Mouse (Mus musculus) colon, adult 2 months (tissue): ENCODE measurements around the gene Sipa1. TPM values are rescaled to one million over a fixed set of nuclear protein-coding genes. Genes with fewer than 3 reads are reported as not detected.

Source experiments
- polyA plus RNA-seq: library from polyadenylated mRNA; depleted of rRNA; stranded (reverse); fragments of >200 nt; gene quantifications from 2 replicates; pipeline ENCODE4 v1.2.3, GENCODE M21; 2012; rRNA removed

The Sipa1 gene
- polyA plus RNA-seq, result 52.0 and 56.1 TPM in 2 replicates

DNA sequence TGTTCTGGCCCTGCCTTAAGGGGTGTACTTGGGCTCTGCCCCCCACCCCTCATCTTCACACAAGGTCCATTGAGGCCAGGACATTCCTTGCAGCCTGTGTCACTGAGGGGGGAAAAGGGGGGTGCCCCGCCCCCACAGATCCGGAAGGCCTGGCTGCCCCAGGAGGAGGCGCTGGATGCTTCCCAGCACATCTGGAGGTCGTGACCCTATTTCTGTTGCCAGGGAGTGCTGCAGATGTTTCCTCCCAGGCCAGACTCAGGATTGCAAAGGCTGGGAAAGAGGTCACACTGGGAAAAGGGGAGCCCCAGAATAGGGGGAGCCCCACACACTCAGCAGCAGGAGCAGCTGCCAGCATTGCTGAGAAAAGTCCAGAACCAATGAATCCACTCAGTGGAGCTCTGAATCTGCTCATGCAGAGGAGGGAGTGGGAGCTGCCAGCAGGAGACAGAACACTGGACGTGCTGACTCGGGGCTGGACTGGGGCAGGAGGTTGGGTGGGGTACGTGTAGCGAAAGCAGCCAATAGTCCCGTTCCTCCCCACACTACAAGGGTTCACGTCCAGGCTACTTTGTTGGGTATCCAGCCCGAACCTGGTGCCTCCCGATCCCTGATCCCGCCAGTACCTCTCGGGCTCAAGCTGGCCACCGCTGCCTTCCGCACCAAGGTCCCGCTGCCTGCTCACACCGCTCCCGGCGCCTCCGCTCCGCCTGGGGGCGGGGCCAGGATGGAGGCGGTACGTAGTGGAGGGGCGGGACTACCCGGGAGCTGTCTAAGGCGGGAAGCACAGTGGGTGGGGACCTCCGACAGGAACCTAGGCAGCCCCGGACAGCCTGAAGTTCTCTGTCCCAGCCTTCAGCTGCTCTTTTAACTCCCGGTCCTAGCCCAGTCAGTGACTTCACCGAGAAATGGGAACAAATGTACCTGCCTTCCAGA is at the start of gene Sipa1:
Sipa1 (minus strand) TSS at position 727 of the 933 bp plus-strand sequence.

DNA sequence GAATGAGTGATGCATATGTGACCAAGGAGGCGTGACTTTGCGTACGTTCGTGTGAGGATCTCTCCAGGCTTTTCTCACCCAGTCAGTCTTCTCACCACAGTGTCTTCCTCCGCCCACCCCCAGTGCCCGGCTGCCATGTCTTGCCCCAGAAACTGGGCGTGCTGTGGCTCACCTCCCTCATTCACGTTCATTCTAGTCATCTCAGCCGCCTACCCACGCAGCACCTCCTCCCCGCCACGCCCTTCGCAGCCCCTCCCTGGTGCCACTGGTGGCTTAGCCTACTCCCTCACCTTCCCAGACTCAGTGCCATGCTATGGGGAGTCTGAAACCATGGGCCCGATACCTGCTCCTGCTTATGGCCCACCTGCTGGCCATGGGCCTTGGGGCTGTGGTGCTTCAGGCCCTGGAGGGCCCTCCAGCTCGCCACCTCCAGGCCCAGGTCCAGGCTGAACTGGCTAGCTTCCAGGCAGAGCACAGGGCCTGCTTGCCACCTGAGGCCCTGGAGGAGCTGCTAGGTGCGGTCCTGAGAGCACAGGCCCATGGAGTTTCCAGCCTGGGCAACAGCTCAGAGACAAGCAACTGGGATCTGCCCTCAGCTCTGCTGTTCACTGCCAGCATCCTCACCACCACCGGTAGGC is 40.8 kb upstream of the Sipa1 start, which contains the start of gene Kcnk7:
Kcnk7 (plus strand) TSS at position 205 of the 638 bp plus-strand sequence.

DNA sequence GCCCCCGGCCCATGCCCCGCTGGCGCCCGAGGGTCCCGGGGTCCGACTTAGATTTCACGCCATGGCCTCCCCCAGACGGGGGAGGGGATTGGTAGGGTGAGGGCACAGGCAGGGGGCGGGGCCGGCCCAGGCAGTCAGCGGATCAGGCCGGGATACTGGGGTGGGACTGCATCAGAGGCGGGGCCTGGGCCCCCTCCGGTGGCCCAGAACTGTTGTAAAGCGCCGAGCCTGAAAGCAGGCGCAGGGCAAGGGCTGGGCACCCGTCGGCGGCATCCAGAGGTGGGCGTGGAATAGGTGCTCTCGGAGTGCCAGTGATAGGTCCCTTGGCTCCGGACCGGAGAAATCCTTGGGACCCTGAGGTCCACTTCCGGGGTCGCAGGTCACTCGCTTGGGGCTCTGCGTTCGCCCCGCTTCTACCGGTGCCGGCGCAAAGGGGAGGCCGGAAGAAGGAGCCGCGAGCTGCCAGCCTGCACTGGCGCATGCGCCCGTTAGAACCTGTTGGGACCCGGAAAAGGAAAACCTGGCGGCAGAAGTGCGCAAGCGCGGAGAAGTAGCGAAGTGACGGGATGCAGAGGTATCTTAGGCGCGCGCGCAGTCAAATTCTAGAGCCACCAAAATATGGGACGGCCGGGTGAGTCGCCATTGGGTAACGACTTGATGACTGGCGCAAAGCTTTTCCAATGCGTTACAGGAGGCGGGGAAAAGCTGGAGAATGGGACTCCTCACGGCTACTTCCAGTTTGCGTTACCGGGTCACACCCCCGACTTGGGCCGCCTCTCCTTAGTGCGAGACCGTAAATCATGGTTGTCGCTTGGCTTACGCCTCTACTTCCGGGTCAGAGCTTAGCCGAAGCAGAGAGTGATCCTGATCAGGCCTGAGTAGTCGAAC is 24.9 kb upstream of the Sipa1 start, which contains the start of the genes Map3k11 and Pcnx3:
Map3k11 (plus strand) TSS at position 543 of the 888 bp plus-strand sequence.
Pcnx3 (minus strand) TSS at position 709 of the 888 bp plus-strand sequence.

DNA sequence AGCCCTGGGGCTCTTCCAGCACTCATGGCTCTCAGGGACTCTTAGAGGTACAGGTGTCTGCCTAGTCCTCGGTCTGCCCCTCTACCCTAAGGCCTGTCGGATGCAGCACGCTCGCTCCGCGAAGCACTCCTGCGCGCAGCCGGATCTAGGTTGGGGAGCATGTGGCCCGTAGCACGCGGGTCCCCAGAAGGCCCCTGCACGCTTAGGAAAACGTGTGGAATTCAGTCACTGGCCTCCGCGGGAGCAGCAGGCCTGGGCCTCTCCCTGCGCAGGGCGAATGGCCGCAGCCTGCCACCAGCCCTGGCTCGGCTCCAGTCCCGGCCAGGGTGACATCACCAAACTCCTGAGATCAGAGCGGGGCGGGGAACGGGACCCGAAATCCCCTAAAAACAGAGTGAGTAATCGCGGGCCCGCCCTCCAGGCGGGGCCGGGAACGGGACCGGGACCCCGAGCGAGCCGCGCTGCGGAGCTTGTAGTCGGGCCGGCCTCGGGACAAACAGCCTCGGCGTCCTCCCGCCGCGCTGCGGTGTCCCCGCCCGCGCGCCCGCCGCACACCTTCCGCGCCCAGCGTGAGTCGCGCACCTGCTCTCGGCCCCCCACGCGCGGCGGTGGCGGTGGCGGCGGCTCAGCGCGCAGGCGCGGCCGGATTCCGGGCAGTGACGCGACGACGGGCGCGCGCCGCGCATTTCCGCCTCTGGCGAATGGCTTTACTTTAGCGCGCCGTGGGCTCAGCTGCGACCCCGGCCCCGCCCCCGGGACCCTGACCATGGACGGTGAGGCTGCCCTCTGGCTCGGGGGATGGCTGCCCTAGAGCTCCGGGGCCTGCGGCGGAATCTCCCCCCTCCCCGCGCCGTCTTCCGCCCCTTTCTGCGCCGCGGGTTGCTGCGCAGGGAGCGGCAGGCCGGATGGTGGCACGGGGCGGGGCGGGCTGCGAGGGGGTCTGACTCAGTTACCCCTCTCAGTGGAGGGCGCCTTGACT is 26.1 kb downstream of the Sipa1 start, which contains the start of gene Rela:
Rela (plus strand) TSS at position 415 of the 979 bp plus-strand sequence.

DNA sequence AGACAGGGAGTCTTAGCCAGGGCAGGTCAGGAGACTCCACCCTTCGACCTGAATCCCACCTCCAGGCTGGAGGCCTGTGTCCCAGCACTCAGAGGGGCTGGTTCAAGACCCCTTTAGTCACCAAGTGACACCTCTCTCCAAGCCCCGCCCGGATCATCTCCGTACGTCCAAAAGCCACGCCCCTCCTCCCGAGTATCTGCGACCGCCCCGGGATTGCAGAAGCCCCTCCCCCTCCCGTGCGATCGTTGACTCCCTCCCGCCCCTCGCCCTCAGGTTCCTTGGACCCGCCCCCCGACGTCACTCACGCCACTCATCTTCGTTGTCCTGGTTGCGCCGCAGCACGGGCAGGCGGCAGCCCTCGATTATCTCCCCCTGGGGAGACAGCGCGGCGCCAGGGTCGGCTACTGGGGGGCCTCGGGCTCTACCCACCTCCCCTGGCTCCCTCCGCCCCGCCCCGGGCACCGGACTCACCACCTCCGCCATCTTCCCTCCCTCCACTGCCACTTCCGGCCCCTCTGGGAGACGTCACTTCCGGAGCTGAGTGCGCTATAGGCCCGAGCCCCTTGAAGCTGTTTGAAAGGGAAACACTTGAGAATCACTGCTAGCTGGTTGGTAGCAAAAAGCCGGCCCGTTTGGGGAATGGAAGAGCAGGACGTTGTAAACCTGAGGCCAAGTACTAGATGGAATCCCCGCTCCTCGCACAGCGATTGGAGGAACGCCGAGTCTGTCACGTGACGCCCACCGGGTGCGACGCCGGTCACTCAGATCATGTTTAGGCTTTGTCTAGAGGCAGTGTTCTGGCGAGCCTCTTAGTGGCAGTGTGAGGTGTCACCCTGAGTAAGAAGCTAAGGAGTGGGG is 53.7 kb downstream of the Sipa1 start, which contains the start of gene Kat5:
Kat5 (minus strand) TSS at position 691 of the 858 bp plus-strand sequence.

DNA sequence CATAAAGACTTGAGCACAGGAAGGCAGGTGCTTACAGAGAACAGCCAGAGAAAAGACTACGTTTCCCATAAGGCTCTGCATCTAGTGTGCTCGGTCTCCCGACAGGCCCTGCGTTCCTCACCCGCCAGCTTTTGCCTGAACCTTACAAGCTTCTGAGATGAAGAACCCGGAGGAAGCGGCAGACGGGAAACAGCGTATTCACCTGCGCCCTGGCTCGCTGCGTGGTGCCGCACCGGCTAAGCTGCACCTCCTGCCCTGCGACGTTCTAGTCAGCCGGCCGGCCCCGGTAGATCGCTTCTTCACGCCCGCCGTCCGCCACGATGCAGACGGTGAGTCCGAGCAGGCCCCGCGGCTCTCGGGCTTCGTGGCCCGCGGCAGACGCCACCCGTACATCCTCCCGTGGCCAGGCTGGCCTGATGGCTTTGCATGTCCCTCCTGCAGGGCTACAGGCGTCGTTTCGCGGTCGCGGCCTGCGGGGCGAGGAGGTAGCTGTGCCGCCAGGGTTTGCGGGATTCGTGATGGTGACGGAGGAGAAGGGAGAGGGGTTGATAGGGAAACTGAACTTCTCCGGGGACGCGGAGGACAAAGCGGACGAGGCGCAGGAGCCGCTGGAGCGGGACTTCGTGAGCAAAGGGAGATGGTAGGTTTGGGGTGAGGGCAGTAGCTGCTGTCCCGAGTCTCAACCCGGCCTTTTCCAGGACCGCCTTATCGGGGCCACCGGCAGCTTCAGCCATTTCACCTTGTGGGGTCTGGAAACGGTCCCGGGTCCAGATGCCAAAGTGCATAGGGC is 61.6 kb downstream of the Sipa1 start, which contains the start of gene Rnaseh2c:
Rnaseh2c (plus strand) TSS at position 122 of the 790 bp plus-strand sequence.

Other genes with a start within 250 kb of the Sipa1 start
- gene Drap1, start 238.7 kb downstream of the Sipa1 start, polyA plus RNA-seq, result 95.7 and 96.8 TPM in 2 replicates
- gene AI837181, start 238.6 kb downstream of the Sipa1 start, polyA plus RNA-seq, result 85.1 and 96.6 TPM in 2 replicates
- gene Fosl1, start 216.2 kb downstream of the Sipa1 start, polyA plus RNA-seq, result 1.3 and 4.0 TPM in 2 replicates
- gene Ccdc85b, start 205.8 kb downstream of the Sipa1 start, polyA plus RNA-seq, result 10.3 and 10.6 TPM in 2 replicates
- gene Fibp, start 203.1 kb downstream of the Sipa1 start, polyA plus RNA-seq, result 124 and 150 TPM in 2 replicates
- gene Ctsw, start 195.2 kb downstream of the Sipa1 start, polyA plus RNA-seq, result 2.0 and 3.5 TPM in 2 replicates
- gene Efemp2, start 189.8 kb downstream of the Sipa1 start, polyA plus RNA-seq, result 52.6 and 58.6 TPM in 2 replicates
- 31.9 and 38.6 TPM in 2 replicates for gene Mus81, start 175.3 kb downstream of the Sipa1 start, polyA plus RNA-seq
- gene Cfl1, start 173.3 kb downstream of the Sipa1 start, polyA plus RNA-seq, result 350 and 446 TPM in 2 replicates
- gene 1700020D05Rik, start 159.9 kb downstream of the Sipa1 start, polyA plus RNA-seq, result 0.30 and 0.34 TPM in 2 replicates
- gene Snx32, start 153.2 kb downstream of the Sipa1 start, polyA plus RNA-seq, result 4.2 and 4.4 TPM in 2 replicates
- 23.0 and 29.1 TPM in 2 replicates for gene Ovol1, start 103.1 kb downstream of the Sipa1 start, polyA plus RNA-seq
- gene Ap5b1, start 95.7 kb downstream of the Sipa1 start, polyA plus RNA-seq, result 18.2 and 20.7 TPM in 2 replicates
- gene Rnaseh2c, start 61.8 kb downstream of the Sipa1 start, polyA plus RNA-seq, result 40.4 and 56.8 TPM in 2 replicates
- gene Kat5, start 53.5 kb downstream of the Sipa1 start, polyA plus RNA-seq, result 45.6 and 50.6 TPM in 2 replicates
- gene Rela, start 26.2 kb downstream of the Sipa1 start, polyA plus RNA-seq, result 61.1 and 66.8 TPM in 2 replicates
- gene Map3k11, start 25.0 kb upstream of the Sipa1 start, polyA plus RNA-seq, result 116 and 122 TPM in 2 replicates
- 206 and 220 TPM in 2 replicates for gene Pcnx3, start 25.2 kb upstream of the Sipa1 start, polyA plus RNA-seq
- 0.90 and 1.1 TPM in 2 replicates for gene Kcnk7, start 40.7 kb upstream of the Sipa1 start, polyA plus RNA-seq
- gene Ehbp1l1, start 62.6 kb upstream of the Sipa1 start, polyA plus RNA-seq, result 82.2 and 84.7 TPM in 2 replicates
- 138 and 150 TPM in 2 replicates for gene Fam89b, start 65.9 kb upstream of the Sipa1 start, polyA plus RNA-seq
- 63.8 and 65.6 TPM in 2 replicates for gene Ltbp3, start 77.2 kb upstream of the Sipa1 start, polyA plus RNA-seq
- gene Scyl1, start 107.7 kb upstream of the Sipa1 start, polyA plus RNA-seq, result 98.9 and 102 TPM in 2 replicates
- gene Frmd8, start 211.6 kb upstream of the Sipa1 start, polyA plus RNA-seq, result 29.7 and 32.5 TPM in 2 replicates
- gene Slc25a45, start 214.1 kb upstream of the Sipa1 start, polyA plus RNA-seq, result 7.3 and 9.9 TPM in 2 replicates
- gene Tigd3, start 230.4 kb upstream of the Sipa1 start, polyA plus RNA-seq, result 0.57 and 0.62 TPM in 2 replicates
- 53.4 and 61.3 TPM in 2 replicates for gene Dpf2, start 249.3 kb upstream of the Sipa1 start, polyA plus RNA-seq